Mouse (Mus musculus) heart, adult 2 months (tissue): ENCODE data around the gene Dglucy.

Experiments
- CTCF ChIP-seq: fragments of 200-600 bp; IDR thresholded peaks from 2 replicates; pipeline ENCODE4 v1.8.1; 2022; ENCODE audit warnings: antibody characterized with exemption, mild to moderate bottlenecking, moderate library complexity
- POLR2A ChIP-seq: fragments of 200-500 bp; IDR thresholded peaks from 2 replicates; pipeline ENCODE4 v1.6.1; 2011; ENCODE audit warnings: mild to moderate bottlenecking, low read depth, low read length, control low read depth; ENCODE audit not compliant: insufficient read depth

DNA sequence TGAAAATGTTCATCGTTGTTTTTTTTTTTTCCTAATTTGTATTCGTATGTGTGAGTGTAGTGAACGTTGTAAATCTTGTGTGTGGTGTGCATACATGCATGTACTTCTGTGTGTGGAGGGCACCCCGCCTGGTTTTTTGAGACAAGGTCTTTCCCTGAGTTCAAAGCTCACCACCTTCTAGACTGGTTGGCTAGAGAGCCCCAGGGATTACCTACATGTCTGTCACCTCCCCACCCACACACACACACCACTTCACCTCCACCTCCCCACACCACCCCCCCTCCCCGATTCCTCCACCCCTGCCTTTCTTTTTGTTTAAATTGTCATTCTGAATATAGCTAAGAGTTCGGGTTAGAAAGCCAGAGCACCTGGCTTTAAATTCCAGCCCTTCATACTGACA is 122.0 kb downstream of the Dglucy start:
- TF ChIP-seq CTCF, result no peak
- no peak for TF ChIP-seq POLR2A
